Mouse (Mus musculus) layer of hippocampus, adult 2 months (tissue): ENCODE results near the gene Pcbd2. TPM values are rescaled to one million over a fixed set of nuclear protein-coding genes. Genes with fewer than 3 reads are reported as not detected.
A peak's percentile ranks its signal among the peaks of the same experiment; 100 is the strongest.
"Not testable (repeated sequence)": the region's sequence is repeated elsewhere in the genome, so short reads cannot be mapped to it uniquely, and the experiment has no call there.

ENCODE experiments used
- DNase-seq, 2 experiments: peaks; one replicate each; pipeline ENCODE4 v3.0.0; 2022; ENCODE audit warnings: low spot score in 2 of 2
- H3K27ac ChIP-seq: fragments of 200-600 bp; 2 replicates; pipeline ENCODE4 v1.8.1; 2022
- H3K4me3 ChIP-seq: fragments of 200-600 bp; 2 replicates; pipeline ENCODE4 v1.8.1; 2022; ENCODE audit warnings: mild to moderate bottlenecking
- CTCF ChIP-seq: fragments of 200-600 bp; conservative IDR thresholded peaks from 2 replicates; pipeline ENCODE4 v1.8.1; 2022; ENCODE audit warnings: antibody characterized with exemption, mild to moderate bottlenecking, moderate library complexity
- long read RNA-seq, 2 experiments: library from polyadenylated mRNA; stranded (forward); transcript quantifications; one replicate each; pipeline ENCODE4 v2.0.0; 2021; ENCODE audit warnings: borderline mapping rate in 2 of 2
- total RNA-seq, 2 experiments: library from RNA; stranded (reverse); gene quantifications; 2 replicates each; pipeline ENCODE4 v1.2.3; 2021

Gene Pcbd2
- total RNA-seq: 10 to 100 TPM; 33.2 to 35.2 TPM
- long read RNA-seq, experiment 1, transcript Pcbd2-201 (4 exons, 544 nt): major isoform, 14 of 33 reads
- long read RNA-seq, experiment 1, partial matches to known transcripts: 6 of 33 reads
- long read RNA-seq, experiment 1, other reads (novel, unspliced or antisense): 13 of 33 reads
- long read RNA-seq, experiment 2, transcript Pcbd2-201 (4 exons, 544 nt): major isoform, 23 of 49 reads
- long read RNA-seq, experiment 2, partial matches to known transcripts: 6 of 49 reads
- long read RNA-seq, experiment 2, other reads (novel, unspliced or antisense): 20 of 49 reads

GRCm38 (mm10) chr13:55727120-55727838 lies at the start of gene Pcbd2:
TSS of gene Pcbd2 (plus strand) at chr13:55727368.
- peak within 1 kb of the TSS; percentile 96 for H3K27ac ChIP-seq
- peak within 1 kb of the TSS; percentile 89 for H3K4me3 ChIP-seq
- DNase-seq: peak; percentile 75 to 78
- no peak for TF ChIP-seq CTCF

DNA sequence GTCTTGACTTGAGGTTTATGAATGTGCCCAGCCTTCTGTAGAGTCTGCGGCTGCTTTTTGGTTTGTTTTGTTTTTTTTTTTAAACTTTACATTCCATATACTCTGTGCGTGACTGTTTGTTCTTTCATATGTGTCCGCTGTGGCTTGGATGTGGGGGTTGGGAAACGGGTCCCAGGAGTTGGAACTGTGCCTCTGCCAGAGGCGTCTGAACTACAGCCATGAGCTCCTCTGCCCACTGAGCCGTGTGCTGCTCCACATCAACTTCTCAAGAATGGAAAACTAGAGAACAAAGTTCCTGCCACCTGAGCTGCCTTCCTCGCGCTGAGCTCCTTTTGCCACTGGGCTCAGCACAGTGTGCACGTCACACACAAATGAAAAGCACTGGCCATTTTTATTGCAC lies 45.0 kb upstream of the Pcbd2 start:
- no peak overlapping the region for H3K4me3 ChIP-seq
- no peak overlapping the region for H3K27ac ChIP-seq
- no peak for DNase-seq
- TF ChIP-seq CTCF: no peak

DNA sequence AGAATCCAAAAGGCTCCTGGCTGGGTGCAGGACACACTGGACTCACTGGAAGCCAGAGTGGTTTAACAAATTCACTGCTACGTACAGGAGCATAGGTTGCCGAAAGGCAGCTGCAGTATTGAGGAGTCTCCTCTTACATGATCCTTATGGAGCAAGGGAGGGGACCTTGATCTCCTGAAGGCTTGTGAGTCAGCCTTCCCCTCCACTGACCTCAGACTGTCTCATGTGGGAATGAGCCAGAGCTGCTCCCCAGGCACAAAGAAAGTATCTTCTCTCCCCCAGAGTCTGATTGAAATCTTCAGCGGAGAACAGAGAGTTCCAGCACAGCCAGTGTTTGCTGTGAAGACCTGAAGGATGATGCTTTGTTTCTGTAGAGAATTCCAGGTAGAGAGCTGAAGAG lies 43.6 kb upstream of the Pcbd2 start:
- TF ChIP-seq CTCF: no peak
- H3K4me3 ChIP-seq: no peak overlapping the region
- no peak for DNase-seq
- no peak overlapping the region for H3K27ac ChIP-seq

DNA sequence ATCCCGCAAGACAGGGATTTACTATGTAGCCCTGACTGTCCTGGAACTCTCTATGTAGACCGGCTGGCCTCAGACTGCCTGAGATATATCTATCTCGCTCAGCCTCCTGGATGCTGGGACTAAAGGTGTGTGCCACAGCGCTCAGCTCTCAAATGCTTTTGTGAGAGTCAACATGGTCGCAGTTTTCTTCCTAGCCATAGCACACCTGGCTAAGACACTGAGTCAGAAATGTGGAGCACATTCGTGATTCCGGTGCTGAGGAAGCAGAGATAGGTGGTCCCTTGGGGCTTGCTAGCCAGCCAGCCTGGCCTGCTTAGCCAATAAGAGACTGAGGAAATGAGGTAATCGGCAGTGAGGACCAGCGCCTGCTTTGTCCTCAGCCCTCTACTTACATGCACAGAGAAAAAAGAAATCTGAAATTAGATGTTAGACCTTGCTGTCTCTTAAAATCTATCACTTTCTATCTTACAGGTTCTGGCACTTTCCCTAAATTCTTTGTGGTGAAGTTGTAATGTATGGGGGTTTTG lies 41.0 kb upstream of the Pcbd2 start:
- Histone ChIP-seq H3K4me3 (no peak overlapping the region), H3K27ac (no peak overlapping the region)
- DNase-seq: no peak
- no peak for TF ChIP-seq CTCF

- no peak overlapping the region for H3K4me3 ChIP-seq
- no peak for TF ChIP-seq CTCF
- DNase-seq: no peak
- no peak overlapping the region for H3K27ac ChIP-seq
Observed at GRCm38 (mm10) chr13:55687927-55688602, 39.1 kb upstream of the Pcbd2 start.

GRCm38 (mm10) chr13:55692535-55693242 lies 34.5 kb upstream of the Pcbd2 start, which contains the start of gene B230219D22Rik:
TSS of gene B230219D22Rik (plus strand) at chr13:55693124.
- peak; percentile 51 for TF ChIP-seq CTCF
- H3K4me3 ChIP-seq: peak within 1 kb of the TSS; percentile 88
- peak; percentile 81 to 86 for DNase-seq

GRCm38 (mm10) chr13:55693243-55693721 lies 33.9 kb upstream of the Pcbd2 start:
- Histone ChIP-seq H3K4me3 (peak overlapping the region; percentile 88), H3K27ac (peak overlapping the region; percentile 99)
- no peak for TF ChIP-seq CTCF
- no peak for DNase-seq

More at GRCm38 (mm10) chr13:55692535-55693242, 34.5 kb upstream of the Pcbd2 start, which contains the start of gene B230219D22Rik:
- H3K27ac ChIP-seq: peak within 1 kb of the TSS; percentile 99

GRCm38 (mm10) chr13:55694110-55694509 lies 33.1 kb upstream of the Pcbd2 start:
- TF ChIP-seq CTCF: no peak
- H3K4me3 ChIP-seq: peak overlapping the region; percentile 88
- no peak for DNase-seq
- H3K27ac ChIP-seq: peak overlapping the region; percentile 99; the same call in 1 of the 2 replicates

GRCm38 (mm10) chr13:55695989-55696388 lies 31.2 kb upstream of the Pcbd2 start:
- not testable (repeated sequence) for H3K27ac ChIP-seq, DNase-seq, H3K4me3 ChIP-seq

DNA sequence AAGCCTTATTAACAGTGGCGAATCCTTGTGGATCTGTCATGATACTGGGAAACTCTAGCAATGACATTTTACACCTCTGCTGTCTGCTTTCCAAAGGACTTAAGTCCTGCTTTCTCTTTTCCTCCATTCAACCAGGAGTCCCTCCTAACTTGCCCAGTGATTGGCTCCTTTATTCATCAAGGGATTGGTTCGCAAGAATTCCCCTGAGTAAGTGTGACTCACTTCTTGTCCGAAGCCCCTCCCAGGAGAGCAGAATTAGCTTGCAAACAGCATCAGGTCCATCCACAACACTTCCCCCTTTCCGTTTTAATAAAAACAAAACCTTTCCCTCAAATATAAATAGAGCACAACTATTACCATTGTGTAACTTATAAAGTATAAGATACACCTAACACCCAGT lies 22.9 kb upstream of the Pcbd2 start:
- Histone ChIP-seq H3K4me3 (no peak overlapping the region), H3K27ac (no peak overlapping the region)
- no peak for TF ChIP-seq CTCF
- no peak for DNase-seq

- H3K4me3 ChIP-seq: no peak overlapping the region
Observed at GRCm38 (mm10) chr13:55712846-55713245, 14.3 kb upstream of the Pcbd2 start.

DNA sequence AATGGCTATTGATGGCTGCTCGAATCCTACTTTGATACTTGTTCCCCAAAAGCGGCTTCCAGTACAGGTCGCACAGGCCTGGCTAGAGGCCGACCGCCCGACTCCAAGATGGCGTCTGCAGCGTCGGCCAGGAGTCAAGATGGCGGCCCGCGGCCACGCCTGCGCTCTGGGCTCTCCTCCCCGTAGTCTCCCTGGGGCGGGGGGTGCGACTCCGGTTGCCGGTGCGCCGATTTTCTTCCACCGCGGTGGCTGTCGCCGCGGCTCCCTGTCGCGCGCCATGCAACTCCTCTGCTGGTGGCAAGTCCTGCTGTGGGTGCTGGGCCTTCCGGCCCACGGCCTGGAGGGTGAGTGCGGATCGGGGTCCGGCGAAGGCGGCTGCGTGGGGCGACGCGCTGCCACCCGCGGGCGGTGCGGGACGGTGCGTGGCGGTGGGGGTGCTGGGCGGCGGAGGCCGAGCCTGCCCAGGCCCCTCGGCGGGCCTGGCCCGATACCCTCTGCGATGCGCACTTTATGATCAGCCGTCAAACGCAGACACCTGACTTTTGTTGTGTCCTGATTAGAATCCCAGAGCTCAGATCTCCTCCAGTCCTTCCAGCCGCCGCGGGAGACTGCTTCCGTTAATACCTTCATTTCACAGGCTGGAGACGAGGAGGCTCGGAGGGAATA lies 12.5 kb upstream of the Pcbd2 start, which contains the start of gene Txndc15:
Txndc15 (plus strand) TSS at position 150 of the 666 bp plus-strand sequence.
- DNase-seq: peak; percentile 82 to 90
- Histone ChIP-seq H3K4me3 (peak within 1 kb of the TSS; percentile 78), H3K27ac (peak within 1 kb of the TSS; percentile 96)
- TF ChIP-seq CTCF: no peak

More at GRCm38 (mm10) chr13:55712846-55713245, 14.3 kb upstream of the Pcbd2 start:
- TF ChIP-seq CTCF: peak; percentile 18; the same call in 1 of the 2 replicates
- DNase-seq: no peak
- no peak overlapping the region for H3K27ac ChIP-seq
